Mouse (Mus musculus) CH12.LX (cell line): ENCODE measurements at regions not wholly inside any gene's neighbourhood (a gene's known extent, or its start where the extent isn't known, plus 50 kb on each side); places are given as distances from the start of the nearest gene placed in this dataset.

Source experiments
- CHD1 ChIP-seq: IDR thresholded peaks from 2 replicates; pipeline ENCODE4 v1.6.1; 2012; ENCODE audit warnings: low read depth, low read length, improper control_type of control experiment, inconsistent platforms
- CHD2 ChIP-seq: IDR thresholded peaks from 2 replicates; pipeline ENCODE4 v1.6.1; 2011; ENCODE audit warnings: low read length, improper control_type of control experiment
- CTCF ChIP-seq, 2 experiments: IDR thresholded peaks in 1 of 2; conservative IDR thresholded peaks in 1 of 2; 2 replicates each; pipeline ENCODE4 v1.5.1; 2011 to 2012; ENCODE audit warnings: low read depth in 2 of 2, low read length in 2 of 2, improper control_type of control experiment in 1 of 2, inconsistent platforms in 1 of 2, mild to moderate bottlenecking in 1 of 2, moderate library complexity in 1 of 2
- EP300 ChIP-seq: IDR thresholded peaks from 2 replicates; pipeline ENCODE4 v1.6.1; 2011; ENCODE audit warnings: low read length, improper control_type of control experiment
- MAZ ChIP-seq: IDR thresholded peaks from 2 replicates; pipeline ENCODE4 v1.6.1; 2012; ENCODE audit warnings: low read depth, mild to moderate bottlenecking, inconsistent platforms, low read length, improper control_type of control experiment, moderate library complexity
- MEF2A ChIP-seq: IDR thresholded peaks from 2 replicates; pipeline ENCODE4 v1.6.1; 2014; ENCODE audit warnings: low read depth, mild to moderate bottlenecking, inconsistent platforms, low read length, improper control_type of control experiment, borderline replicate concordance
- NELFE ChIP-seq: IDR thresholded peaks from 2 replicates; pipeline ENCODE4 v1.6.1; 2011; ENCODE audit warnings: low read depth, low read length, improper control_type of control experiment
- POLR2A ChIP-seq: IDR thresholded peaks from 2 replicates; pipeline ENCODE4 v1.6.1; 2011; ENCODE audit warnings: low read depth, mild to moderate bottlenecking, improper control_type of control experiment, low read length
- POLR2AphosphoS2 ChIP-seq: IDR thresholded peaks from 2 replicates; pipeline ENCODE4 v1.6.1; 2011; ENCODE audit warnings: low read depth, low read length, improper control_type of control experiment
- TCF12 ChIP-seq: IDR thresholded peaks from 2 replicates; pipeline ENCODE4 v1.6.1; 2014; ENCODE audit warnings: low read depth, mild to moderate bottlenecking, inconsistent platforms, low read length, improper control_type of control experiment
- USF2 ChIP-seq: conservative IDR thresholded peaks from 2 replicates; pipeline ENCODE4 v1.6.1; 2011; ENCODE audit warnings: low read depth, low read length, improper control_type of control experiment
- ZNF384 ChIP-seq: IDR thresholded peaks from 2 replicates; pipeline ENCODE4 v1.6.1; 2012; ENCODE audit warnings: low read depth, low read length, improper control_type of control experiment, inconsistent platforms

DNA sequence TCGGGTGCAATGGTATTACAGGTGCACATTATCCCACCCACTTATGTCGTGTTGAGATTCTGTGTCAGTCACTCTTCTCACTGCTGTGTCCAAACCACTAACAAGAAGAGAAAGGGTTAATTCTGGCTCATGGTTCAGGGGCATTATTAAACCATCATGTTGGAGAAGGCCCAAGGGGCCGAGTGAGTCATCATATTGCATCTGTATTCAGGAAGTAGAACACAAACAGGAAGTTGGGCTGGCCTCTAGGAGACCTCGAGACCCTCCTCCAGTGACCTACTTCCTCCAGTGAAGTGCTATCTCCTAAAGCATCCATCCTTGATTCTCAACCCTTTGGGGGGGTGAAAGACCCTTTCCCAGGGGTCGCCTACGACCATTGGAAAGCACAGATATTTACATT, 154.8 kb upstream of the Mki67 start:
- TF ChIP-seq TCF12: no peak
- no peak for TF ChIP-seq USF2
- TF ChIP-seq ZNF384: no peak
- no peak for TF ChIP-seq CTCF (conservative IDR thresholded peaks at IDR 0.05 in 1 of 2, IDR thresholded peaks at IDR 0.05 in 1 of 2; ENCODE audit: low read depth in 2 of 2, low read length in 2 of 2)
- TF ChIP-seq POLR2A: no peak
- TF ChIP-seq EP300: no peak
- TF ChIP-seq CHD1: no peak
- TF ChIP-seq NELFE: no peak
- TF ChIP-seq MEF2A: no peak
- TF ChIP-seq POLR2AphosphoS2: no peak
- no peak for TF ChIP-seq MAZ
- no peak for TF ChIP-seq CHD2
